Mouse (Mus musculus): Measurements from ENCODE around the gene Rnasek.

The Rnasek gene

GRCm38 (mm10) chr11:70236717-70237116 is 2.9 kb downstream of the Rnasek start:
- no peak for DNase-seq (ENCODE audit: low read depth, low spot score)

- DNase-seq (ENCODE audit: low read depth, low spot score), result no peak
These were observed 4.3 kb downstream of the Rnasek start for GRCm38 (mm10) chr11:70235254-70235900.

GRCm38 (mm10) chr11:70234497-70234896 is 5.1 kb downstream of the Rnasek start:
- no peak for DNase-seq (ENCODE audit: low read depth, low spot score)

- DNase-seq (ENCODE audit: low read depth, low spot score), result no peak
These were observed 5.6 kb downstream of the Rnasek start for GRCm38 (mm10) chr11:70234037-70234436.

GRCm38 (mm10) chr11:70233016-70233415 is 6.6 kb downstream of the Rnasek start:
- no peak for DNase-seq (ENCODE audit: low read depth, low spot score)

GRCm38 (mm10) chr11:70232546-70232945 is 7.1 kb downstream of the Rnasek start:
- peak; percentile 77 for DNase-seq (ENCODE audit: low read depth, low spot score)

- DNase-seq (ENCODE audit: low read depth, low spot score), result peak; percentile 88
These were observed 9.4 kb downstream of the Rnasek start for GRCm38 (mm10) chr11:70230239-70230727.

GRCm38 (mm10) chr11:70229260-70230010 is 10.2 kb downstream of the Rnasek start, which contains the start of gene Bcl6b:
Gene Bcl6b (minus strand): TSS chr11:70229798.
- peak; percentile 46 for DNase-seq (ENCODE audit: low read depth, low spot score)

- DNase-seq (ENCODE audit: low read depth, low spot score), result peak; percentile 97
These were observed 10.8 kb downstream of the Rnasek start for GRCm38 (mm10) chr11:70228828-70229227.

GRCm38 (mm10) chr11:70227661-70228245 is 11.9 kb downstream of the Rnasek start:
- no peak for DNase-seq (ENCODE audit: low read depth, low spot score)

GRCm38 (mm10) chr11:70227126-70227525 is 12.5 kb downstream of the Rnasek start:
- no peak for DNase-seq (ENCODE audit: low read depth, low spot score)

GRCm38 (mm10) chr11:70226602-70226890 is 13.1 kb downstream of the Rnasek start:
- peak; percentile 71 for DNase-seq (ENCODE audit: low read depth, low spot score)

- DNase-seq (ENCODE audit: low read depth, low spot score), result peak; percentile 53
These were observed 13.6 kb downstream of the Rnasek start for GRCm38 (mm10) chr11:70225798-70226601.

GRCm38 (mm10) chr11:70223724-70224123 is 15.9 kb downstream of the Rnasek start:
- DNase-seq (ENCODE audit: low read depth, low spot score), result no peak

GRCm38 (mm10) chr11:70221603-70222500 is 17.8 kb downstream of the Rnasek start:
- peak; percentile 63 for DNase-seq (ENCODE audit: low read depth, low spot score)

- peak; percentile 99 for DNase-seq (ENCODE audit: low read depth, low spot score)
These were observed 18.7 kb downstream of the Rnasek start, which contains the start of gene Slc16a13 for GRCm38 (mm10) chr11:70220731-70221602. Gene Slc16a13 (minus strand): TSS chr11:70221064.

GRCm38 (mm10) chr11:70220323-70220722 is 19.3 kb downstream of the Rnasek start:
- no peak for DNase-seq (ENCODE audit: low read depth, low spot score)

GRCm38 (mm10) chr11:70219873-70220272 is 19.8 kb downstream of the Rnasek start:
- DNase-seq (ENCODE audit: low read depth, low spot score), result no peak

GRCm38 (mm10) chr11:70218741-70219470 is 20.7 kb downstream of the Rnasek start:
- DNase-seq (ENCODE audit: low read depth, low spot score), result no peak
